12 mouse cellular contexts compared by ENCODE assay signal in the genomic region with DNA sequence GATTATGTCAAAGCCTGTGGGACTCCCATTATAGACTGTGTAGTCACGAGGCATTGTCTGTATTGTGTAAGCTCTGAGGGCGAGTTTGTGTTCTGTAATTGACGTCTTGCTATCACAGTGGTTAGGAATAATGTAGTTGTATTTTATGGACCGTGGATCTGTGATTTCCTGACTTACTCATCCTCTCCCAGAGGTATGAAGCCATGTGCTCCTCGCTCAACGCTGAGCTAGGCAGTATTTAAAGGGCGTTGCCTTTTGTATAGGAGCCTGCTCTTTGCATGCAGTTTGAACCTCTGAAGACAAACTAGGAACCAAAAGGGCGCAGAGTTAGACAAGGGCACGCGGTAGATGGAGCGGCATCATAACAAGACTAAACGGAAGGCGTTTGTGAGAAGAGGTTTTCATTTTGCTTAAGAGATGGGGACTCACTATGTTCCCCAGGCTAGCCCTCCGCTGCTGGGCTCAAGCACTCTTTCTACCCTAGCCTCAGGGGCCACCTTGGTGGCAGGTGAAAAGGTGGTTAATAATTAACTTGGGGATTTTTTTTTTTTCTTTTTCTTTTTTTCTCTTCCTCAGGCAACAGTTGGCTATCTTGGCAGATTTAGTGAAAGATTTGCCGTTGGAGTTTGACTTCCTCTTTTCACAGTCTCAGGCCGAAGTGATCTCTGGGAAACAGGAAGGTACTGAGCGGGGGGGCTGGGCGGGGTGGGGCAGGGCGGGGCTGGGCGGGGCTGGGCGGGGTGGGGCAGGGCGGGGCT. TPM values are rescaled to one million over a fixed set of nuclear protein-coding genes. Genes with fewer than 3 reads are reported as not detected.
DNase-seq lines count a peak whose midpoint lies in the region; ATAC-seq and TF ChIP-seq lines count a peak whose summit lies in the region.
"Had no signal": no experiment of that assay in that cellular context is flagged by ENCODE, and none has a peak within 500 bp of the region (broad histone marks: within the 10 kb centered on the region; RNA-seq: fewer than 3 reads in every experiment).

No protein-coding gene starts in this region.

- H3K4me3 ChIP-seq in lung, embryonic 16.5 days (ENCODE audit: low read length), result no peak overlapping the region
- no peak overlapping the region for H3K4me3 ChIP-seq in liver, embryonic 14.5 days (ENCODE audit: insufficient read depth in 1 of 2, low read depth in 2 of 2, low read length in 2 of 2)
- H3K4me3 ChIP-seq in limb, embryonic 10.5 days, result no peak overlapping the region
- H3K4me3 ChIP-seq: hindbrain, embryonic 15.5 days; midbrain, embryonic 10.5 days had no signal

- TF ChIP-seq CTCF in liver, embryonic 14.5 days (IDR thresholded peaks at IDR 0.05; ENCODE audit: low read depth), result no peak

- H3K27me3 ChIP-seq in lung, embryonic 16.5 days (ENCODE audit: control insufficient read depth, insufficient read depth, low read depth, low read length), result no peaks in the 10 kb centered on the region
- H3K27me3 ChIP-seq in liver, embryonic 14.5 days (ENCODE audit: control insufficient read depth, insufficient read depth, low read length), result no peaks in the 10 kb centered on the region
- H3K27me3 ChIP-seq in limb, embryonic 10.5 days (ENCODE audit: low read depth, poor library complexity, severe bottlenecking), result no peaks in the 10 kb centered on the region
- H3K27me3 ChIP-seq: hindbrain, embryonic 15.5 days had no signal

- 62% methylated on average over 20 of the region's 22 CpGs for WGBS in lung, embryonic 16.5 days
- WGBS in liver, embryonic 14.5 days (ENCODE audit: insufficient replicate concordance), result 21% methylated on average over 22 of the region's 22 CpGs
- 63% methylated on average over 22 of the region's 22 CpGs for WGBS in limb, embryonic 10.5 days

- peaks cover 2% of the 10 kb centered on the region for H3K4me1 ChIP-seq in lung, embryonic 16.5 days (replicated peaks; ENCODE audit: control insufficient read depth, insufficient read depth, low read length)
- peaks cover 4 to 8% of the 10 kb centered on the region in 2 experiments; a peak in 3 of 4 replicates for H3K4me1 ChIP-seq in liver, embryonic 14.5 days (replicated peaks; ENCODE audit: control insufficient read depth in 2 of 2, insufficient read depth in 2 of 2, low read length in 1 of 2)
- no peaks in the 10 kb centered on the region for H3K4me1 ChIP-seq in limb, embryonic 10.5 days
- H3K4me1 ChIP-seq: hindbrain, embryonic 15.5 days had no signal

- no peak overlapping the region for H3K9ac ChIP-seq in lung, embryonic 16.5 days (ENCODE audit: low read length)
- H3K9ac ChIP-seq in liver, embryonic 14.5 days (replicated peaks), result no peak overlapping the region
- H3K9ac ChIP-seq: hindbrain, embryonic 15.5 days had no signal

- 0 out of 2 replicates have a peak overlapping the region, but pooled peaks have one; percentile 22 for H3K27ac ChIP-seq in lung, embryonic 16.5 days (ENCODE audit: low read length)
- peak overlapping the region; percentile 17; the same call in 1 of the 2 replicates for H3K27ac ChIP-seq in liver, embryonic 14.5 days
- H3K27ac ChIP-seq in limb, embryonic 10.5 days, result no peak overlapping the region
- H3K27ac ChIP-seq: hindbrain, embryonic 15.5 days; midbrain, embryonic 10.5 days had no signal

- TF ChIP-seq EP300 in liver, embryonic 14.5 days (IDR thresholded peaks at IDR 0.05; ENCODE audit: low read depth), result no peak

- H3K4me2 ChIP-seq in lung, embryonic 16.5 days (ENCODE audit: low read depth, low read length), result no peak overlapping the region
- H3K4me2 ChIP-seq in liver, embryonic 14.5 days (ENCODE audit: low read depth), result peak overlapping the region; percentile 44
- H3K4me2 ChIP-seq: hindbrain, embryonic 15.5 days had no signal

- H3K36me3 ChIP-seq in lung, embryonic 16.5 days (ENCODE audit: control insufficient read depth, insufficient read depth, low read length), result peaks cover 8% of the 10 kb centered on the region
- no peaks in the 10 kb centered on the region for H3K36me3 ChIP-seq in liver, embryonic 14.5 days (replicated peaks; ENCODE audit: control insufficient read depth, insufficient read depth, low read depth)
- peaks cover 48% of the 10 kb centered on the region for H3K36me3 ChIP-seq in limb, embryonic 10.5 days

- no peak for DNase-seq in lung, postnatal 10 days
- DNase-seq in liver, embryonic 14.5 days (ENCODE audit: low read depth in 3 of 3, low spot score in 3 of 3), result peak in 1 of 3 experiments; percentile 12
- DNase-seq in thymus, postnatal 0 days (ENCODE audit: low spot score), result peak; percentile 71
- DNase-seq in heart, adult 8-10 months (ENCODE audit: low spot score), result no peak
- DNase-seq in limb, embryonic 10.5 days (ENCODE audit: low spot score), result no peak
- DNase-seq: cerebellum, adult 2 months had no signal

- no peak for ATAC-seq in lung, embryonic 16.5 days (ENCODE audit: low read depth)
- ATAC-seq in common myeloid progenitor, adult 5-6 weeks (replicated peaks; ENCODE audit: low read depth, poor library complexity, severe bottlenecking), result peak; percentile 82
- ATAC-seq in liver, embryonic 14.5 days (ENCODE audit: insufficient read depth), result peak; percentile 43; the same call in 1 of the 2 replicates
- ATAC-seq in cerebellum, adult (ENCODE audit: insufficient number of reproducible peaks, low FRiP score, low TSS enrichment), result no peak
- ATAC-seq: forebrain, embryonic 14.5 days had no signal

- H3K9me3 ChIP-seq in lung, embryonic 16.5 days (ENCODE audit: control insufficient read depth, low read length), result no peaks in the 10 kb centered on the region
- no peaks in the 10 kb centered on the region for H3K9me3 ChIP-seq in liver, embryonic 14.5 days (ENCODE audit: control insufficient read depth, low read length)
- no peaks in the 10 kb centered on the region for H3K9me3 ChIP-seq in limb, embryonic 10.5 days (replicated peaks)
- H3K9me3 ChIP-seq: hindbrain, embryonic 15.5 days; midbrain, embryonic 10.5 days had no signal

RNA-seq across cellular contexts. Expression of a gene that starts 21.9 kb away (rescaled TPM):
- polyA plus RNA-seq in lung, embryonic 16.5 days (2015; fragmentation: Nextera tagmentation; extraction: Ambion mirVana), result 9.2 and 9.5 TPM in 2 replicates
- 4.8 and 5.2 TPM in 2 replicates for total RNA-seq in common myeloid progenitor, adult 5-6 weeks (2017)
- polyA plus RNA-seq in liver, embryonic 14.5 days (2012; rRNA removed), result 1.2 and 1.5 TPM in 2 replicates
- polyA plus RNA-seq in liver, embryonic 14.5 days (2014; fragmentation: Nextera tagmentation; extraction: Ambion mirVana), result 2.6 and 3.3 TPM in 2 replicates
- polyA plus RNA-seq in thymus, postnatal 0 days (2015; fragmentation: Nextera tagmentation; extraction: Ambion mirVana), result 8.9 and 11.2 TPM in 2 replicates
- 1 to 10 TPM; 1.6 to 2.6 (median 2.1) TPM for total RNA-seq in heart, adult 8-10 months (2022)
- polyA plus RNA-seq in limb, embryonic 10.5 days (2016; fragmentation: Nextera tagmentation; extraction: Ambion mirVana), result 9.4 and 12.7 TPM in 2 replicates

RNA-seq across cellular contexts. Expression of a gene that starts 36.7 kb away (rescaled TPM):
- polyA plus RNA-seq in lung, embryonic 16.5 days (2015; fragmentation: Nextera tagmentation; extraction: Ambion mirVana), result 9.1 and 12.2 TPM in 2 replicates
- 32.9 and 38.3 TPM in 2 replicates for total RNA-seq in common myeloid progenitor, adult 5-6 weeks (2017)
- polyA plus RNA-seq in liver, embryonic 14.5 days (2012; rRNA removed), result 16.5 and 19.0 TPM in 2 replicates
- polyA plus RNA-seq in liver, embryonic 14.5 days (2014; fragmentation: Nextera tagmentation; extraction: Ambion mirVana), result 4.4 and 5.1 TPM in 2 replicates
- 17.1 and 19.3 TPM in 2 replicates for polyA plus RNA-seq in thymus, postnatal 0 days (2015; fragmentation: Nextera tagmentation; extraction: Ambion mirVana)
- total RNA-seq in heart, adult 8-10 months (2022), result 10 to 100 TPM; 24.8 to 29.5 (median 27.4) TPM
- polyA plus RNA-seq in limb, embryonic 10.5 days (2016; fragmentation: Nextera tagmentation; extraction: Ambion mirVana), result 10.8 and 12.7 TPM in 2 replicates

RNA-seq across cellular contexts. Expression of a gene that starts 41.5 kb away (rescaled TPM):
- polyA plus RNA-seq in lung, embryonic 16.5 days (2015; fragmentation: Nextera tagmentation; extraction: Ambion mirVana), result 12.4 and 14.1 TPM in 2 replicates
- 51.0 and 58.6 TPM in 2 replicates for total RNA-seq in common myeloid progenitor, adult 5-6 weeks (2017)
- polyA plus RNA-seq in liver, embryonic 14.5 days (2012; rRNA removed), result 4.4 and 6.7 TPM in 2 replicates
- 9.7 and 13.2 TPM in 2 replicates for polyA plus RNA-seq in liver, embryonic 14.5 days (2014; fragmentation: Nextera tagmentation; extraction: Ambion mirVana)
- 25.4 and 26.5 TPM in 2 replicates for polyA plus RNA-seq in thymus, postnatal 0 days (2015; fragmentation: Nextera tagmentation; extraction: Ambion mirVana)
- total RNA-seq in heart, adult 8-10 months (2022), result 10 to 100 TPM; 13.9 to 15.8 (median 14.6) TPM
- polyA plus RNA-seq in limb, embryonic 10.5 days (2016; fragmentation: Nextera tagmentation; extraction: Ambion mirVana), result 12.3 and 13.1 TPM in 2 replicates

RNA-seq across cellular contexts. Expression of a gene that starts 41.5 kb away (rescaled TPM):
- 10.6 and 11.0 TPM in 2 replicates for polyA plus RNA-seq in lung, embryonic 16.5 days (2015; fragmentation: Nextera tagmentation; extraction: Ambion mirVana)
- 15.5 and 32.9 TPM in 2 replicates for total RNA-seq in common myeloid progenitor, adult 5-6 weeks (2017)
- polyA plus RNA-seq in liver, embryonic 14.5 days (2012; rRNA removed), result 7.2 and 8.0 TPM in 2 replicates
- polyA plus RNA-seq in liver, embryonic 14.5 days (2014; fragmentation: Nextera tagmentation; extraction: Ambion mirVana), result 3.2 TPM in 2 replicates
- polyA plus RNA-seq in thymus, postnatal 0 days (2015; fragmentation: Nextera tagmentation; extraction: Ambion mirVana), result 8.7 and 9.8 TPM in 2 replicates
- 10 to 100 TPM; 23.7 to 26.4 (median 25.1) TPM for total RNA-seq in heart, adult 8-10 months (2022)
- polyA plus RNA-seq in limb, embryonic 10.5 days (2016; fragmentation: Nextera tagmentation; extraction: Ambion mirVana), result 14.6 and 15.4 TPM in 2 replicates

Comparison
In these comparisons a context has a peak if more than half of its experiments do, and no peak if none do; other contexts are left out.
1. ATAC-seq: peak in common myeloid progenitor, adult 5-6 weeks (single experiment) and liver, embryonic 14.5 days (single experiment); none in lung, embryonic 16.5 days (single experiment) and cerebellum, adult (single experiment).